Mouse (Mus musculus): ENCODE data around the gene Cyp26b1.

Gene Cyp26b1

DNA sequence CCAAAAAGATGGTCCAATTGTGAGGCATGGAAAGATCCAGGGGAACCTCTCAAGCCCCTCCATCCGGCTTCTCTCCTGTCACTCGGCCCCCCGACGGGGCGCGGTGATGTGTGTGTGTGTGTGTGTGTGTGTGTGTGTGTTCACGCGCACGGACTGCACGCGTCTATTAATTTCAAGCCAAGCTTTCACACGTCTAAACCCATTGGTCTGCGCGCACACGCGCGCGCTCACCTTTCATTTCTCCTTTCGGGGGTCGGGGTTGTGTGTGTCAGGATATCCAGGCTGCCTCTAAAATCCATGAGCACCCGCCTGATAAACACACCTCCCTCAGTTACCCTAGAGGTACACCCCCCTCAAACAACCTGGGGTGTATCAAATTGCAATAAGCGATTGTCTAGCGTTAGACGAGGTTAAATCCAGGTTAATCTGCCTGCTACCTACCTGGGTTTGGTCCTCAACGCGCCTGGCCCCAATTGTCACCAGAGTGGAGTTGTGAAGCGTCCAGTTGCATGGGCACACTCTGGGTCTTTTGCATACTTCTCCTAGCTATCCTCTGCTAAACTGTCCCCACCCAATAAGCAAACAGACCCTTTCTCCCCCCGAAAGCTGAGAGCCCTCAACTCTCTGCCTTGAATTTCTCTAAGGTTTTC, 7.0 kb downstream of the Cyp26b1 start:
- no peak for DNase-seq

DNA sequence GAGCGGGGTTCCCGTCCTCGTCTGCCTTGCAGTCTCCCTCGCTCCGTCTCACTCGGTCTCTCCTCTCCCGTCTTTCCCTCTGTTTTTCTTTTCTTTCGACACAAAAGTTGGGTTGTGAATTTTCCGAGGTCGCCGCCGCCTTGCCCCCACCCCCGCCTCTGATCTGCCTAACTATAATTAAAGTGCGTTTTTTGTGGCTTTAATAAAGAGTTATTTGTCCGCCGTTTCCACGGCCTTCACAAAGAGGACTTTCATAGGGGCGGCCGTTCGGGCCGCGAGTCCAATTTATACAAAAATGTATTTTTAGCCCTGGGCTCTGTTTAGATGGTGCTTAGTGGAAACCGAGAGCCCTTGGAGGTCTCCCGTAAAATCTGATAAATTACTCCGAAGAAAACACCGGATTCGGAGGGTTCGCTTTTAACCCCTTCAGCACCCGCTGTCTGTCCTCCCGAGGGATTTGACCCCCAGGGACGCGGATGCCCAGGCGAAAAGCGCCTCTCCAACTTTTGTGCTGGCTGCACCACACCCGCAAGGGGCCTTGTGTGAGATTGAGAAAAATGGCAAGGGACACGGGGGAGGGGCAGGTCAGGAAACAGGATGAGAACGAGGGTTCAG, 7.9 kb downstream of the Cyp26b1 start:
- DNase-seq = no peak

DNA sequence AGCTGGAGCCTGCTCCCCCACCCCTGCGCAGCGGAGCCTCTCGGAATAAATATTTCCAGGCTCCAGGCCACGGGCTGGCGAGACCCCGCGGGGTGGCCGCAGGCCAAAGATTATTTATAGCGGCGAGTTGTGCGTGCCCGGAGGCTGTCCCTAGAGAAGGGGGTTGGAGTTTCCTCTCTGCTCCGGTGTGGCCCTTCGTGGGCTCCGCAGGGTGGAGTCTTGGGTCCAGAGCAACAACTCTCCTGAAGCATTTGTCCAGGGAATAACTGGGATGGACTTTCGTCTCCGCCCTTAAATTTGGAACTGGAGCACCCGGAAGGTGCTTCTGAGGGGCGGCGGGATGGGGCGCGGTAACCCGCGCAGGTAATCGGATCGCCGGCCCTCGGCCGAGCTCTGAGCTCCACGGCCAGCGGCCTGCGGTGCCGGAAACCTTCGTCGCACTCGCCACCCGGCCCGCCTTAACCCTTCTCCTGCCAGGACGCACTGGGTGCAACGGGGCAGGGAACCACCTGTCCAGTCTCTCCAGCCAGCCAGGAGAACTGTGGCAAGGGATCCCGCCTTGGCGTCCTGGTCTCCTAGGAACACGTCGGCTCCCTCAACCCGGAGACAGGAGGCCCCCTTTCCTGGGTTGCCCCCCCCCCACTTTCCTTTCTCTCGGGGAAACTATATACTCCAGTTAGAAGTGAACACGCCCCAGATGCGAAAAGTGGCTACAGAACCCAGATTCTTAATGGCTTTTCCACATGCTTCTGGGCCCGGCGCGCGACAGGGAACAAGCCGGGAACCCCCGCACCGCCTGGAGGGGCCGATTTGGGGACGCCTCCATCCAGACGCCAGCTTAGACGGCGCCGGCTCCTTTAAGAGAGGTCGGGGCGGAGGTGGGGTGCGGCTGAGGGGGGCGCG, 8.7 kb downstream of the Cyp26b1 start:
- peak; percentile 39 for DNase-seq

DNA sequence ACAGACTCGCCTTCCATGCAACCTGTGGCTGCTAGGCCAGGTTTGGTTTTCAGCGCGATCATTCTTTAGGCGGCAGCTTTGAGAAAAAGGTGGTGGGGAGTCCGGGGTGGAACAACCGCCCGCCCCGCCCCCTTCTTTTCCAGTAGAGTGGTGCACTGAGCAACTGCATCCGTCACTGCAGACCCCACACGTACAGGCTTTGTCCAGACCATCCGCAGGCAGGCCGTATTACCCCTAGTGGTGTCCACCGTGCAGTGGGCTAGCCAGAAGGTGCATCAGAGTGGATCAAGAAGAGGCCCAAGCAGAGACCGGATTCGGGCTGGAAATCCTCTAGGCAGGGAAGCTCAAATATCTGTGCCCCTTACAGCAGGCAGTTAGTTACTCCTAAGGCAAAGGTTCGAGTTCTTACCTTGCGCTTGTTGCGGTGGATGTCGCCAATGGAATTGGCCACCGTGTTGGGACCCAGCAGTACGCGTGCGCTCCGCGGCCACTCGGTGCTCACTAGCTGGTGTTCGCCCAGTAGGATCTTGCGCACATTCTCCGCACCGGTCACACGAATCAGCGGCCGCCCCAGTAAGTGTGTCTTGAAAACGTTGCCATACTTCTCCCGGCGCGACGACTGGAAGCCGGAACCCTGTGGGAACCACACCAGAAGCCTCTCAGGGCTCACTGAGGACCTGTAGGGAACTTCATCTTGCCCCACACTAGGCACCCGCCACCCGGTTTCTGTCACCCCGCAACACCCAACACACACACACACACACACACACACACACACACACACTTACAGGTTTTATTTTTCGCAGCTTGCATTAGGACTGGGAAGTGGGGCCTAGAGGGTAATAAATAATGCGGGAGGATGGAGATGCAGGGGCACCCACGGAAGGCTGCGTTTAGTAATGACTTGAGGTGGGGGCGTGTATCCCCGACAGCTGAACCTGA, 9.6 kb downstream of the Cyp26b1 start:
- DNase-seq = no peak

DNA sequence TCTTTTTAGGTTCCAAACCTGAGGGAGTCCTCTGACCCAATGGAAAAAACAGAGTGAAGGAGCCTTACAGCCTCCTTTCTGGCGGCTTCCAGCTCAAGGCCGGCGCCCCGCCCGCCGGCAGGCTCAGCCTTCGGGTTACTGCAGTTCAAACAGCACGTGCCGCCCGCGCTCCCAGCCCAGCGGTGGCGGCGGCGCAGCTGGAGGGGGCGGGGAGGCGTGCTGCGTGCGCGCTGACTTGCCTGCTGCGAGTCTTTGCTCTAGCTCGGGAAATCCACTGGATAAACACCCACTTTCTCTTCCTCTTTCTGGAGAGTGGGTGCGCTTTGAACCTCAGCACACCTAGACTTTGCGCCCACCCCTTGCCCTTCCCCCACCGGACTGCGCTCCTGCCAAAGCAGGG, 10.3 kb downstream of the Cyp26b1 start:
- DNase-seq = peak; percentile 82

DNA sequence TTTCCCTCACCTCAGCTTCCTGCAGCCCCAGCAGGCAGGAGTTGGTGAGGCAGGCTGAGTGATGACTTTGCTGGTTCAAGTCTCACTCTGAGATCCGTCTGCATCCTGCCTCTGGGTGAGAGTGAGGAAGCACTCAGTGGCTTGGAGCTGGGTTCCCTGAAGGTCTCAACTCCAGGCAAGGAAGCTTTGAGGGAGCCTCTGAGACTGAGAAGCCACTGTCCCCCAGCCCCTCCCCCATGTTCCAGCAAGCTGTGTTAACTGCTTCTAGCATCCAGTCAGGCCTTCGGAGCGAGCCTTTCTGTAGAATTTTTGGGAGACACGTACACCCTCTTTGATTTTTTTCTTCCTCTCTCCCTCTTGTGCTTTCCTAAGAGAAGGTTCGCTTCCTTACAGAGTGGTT, 10.9 kb downstream of the Cyp26b1 start:
- no peak for DNase-seq

DNA sequence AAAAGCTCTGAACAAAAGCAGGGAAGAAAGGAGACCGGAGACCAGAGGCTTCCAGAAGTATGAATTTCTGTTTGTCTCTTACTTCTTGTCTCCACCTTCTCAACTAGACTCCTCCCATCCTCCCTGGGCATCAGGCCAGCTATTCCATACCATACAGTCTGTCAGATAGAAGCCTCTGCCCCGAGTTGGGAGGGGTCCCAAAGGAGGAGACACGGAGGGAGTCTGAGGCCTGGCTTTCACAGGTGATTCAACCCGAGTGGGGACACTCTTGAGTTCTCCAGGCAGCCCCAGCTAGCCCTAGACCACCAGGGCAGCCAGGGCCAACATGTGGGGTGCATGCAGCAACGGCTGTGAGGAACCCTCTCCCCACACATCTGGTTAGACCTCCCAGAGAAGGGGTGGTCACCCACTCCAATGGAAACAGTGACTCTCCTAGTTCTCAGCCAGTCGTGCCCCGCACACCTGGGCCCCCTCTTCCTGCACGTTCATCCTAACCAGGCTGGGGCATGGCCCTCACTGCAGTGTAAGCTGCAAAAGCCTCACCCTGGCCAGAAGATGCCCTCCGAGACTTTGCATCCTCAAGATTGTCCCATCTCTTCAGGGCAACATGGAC, 11.8 kb downstream of the Cyp26b1 start:
- DNase-seq = no peak

DNA sequence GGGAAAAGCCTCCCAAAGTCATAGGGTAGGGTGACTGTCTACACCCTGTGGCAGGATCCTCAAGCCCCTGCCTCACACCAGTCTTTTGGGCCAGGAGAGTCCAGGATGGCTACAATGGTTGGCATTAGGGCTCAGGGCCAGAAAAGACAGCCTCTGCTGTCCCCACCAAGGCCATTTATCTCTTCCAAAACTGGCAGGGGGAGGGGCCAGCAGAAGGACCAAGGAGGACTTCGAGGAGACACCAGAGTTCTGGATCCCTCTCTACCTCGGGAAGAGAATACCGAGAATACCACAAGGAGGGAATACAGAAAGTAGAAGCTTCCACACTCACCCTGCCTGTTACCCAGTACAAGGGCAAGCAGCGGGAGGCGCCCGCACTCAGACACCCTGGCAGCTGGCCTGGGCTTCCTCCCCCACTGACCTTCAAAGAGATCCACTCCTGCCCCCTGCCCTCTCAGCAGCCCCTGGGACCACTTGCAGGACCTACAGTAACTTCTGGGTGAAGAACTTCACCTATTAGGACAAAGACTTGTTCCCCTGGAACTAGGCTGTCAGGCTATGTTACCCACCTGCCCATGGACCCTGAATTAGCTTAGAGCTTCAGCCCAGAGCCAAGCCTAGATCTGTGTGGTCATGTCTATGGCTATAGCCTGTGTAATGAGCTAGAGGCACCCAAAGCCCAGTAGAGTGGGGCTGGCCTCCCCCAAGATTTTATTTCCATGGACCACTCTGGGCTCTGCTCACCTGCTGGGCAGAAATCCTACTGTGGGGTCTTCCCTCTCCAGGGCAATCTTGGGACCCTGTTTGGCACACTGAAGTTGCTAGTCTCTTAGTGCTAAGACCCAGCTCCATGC, 12.5 kb downstream of the Cyp26b1 start:
- DNase-seq = no peak

DNA sequence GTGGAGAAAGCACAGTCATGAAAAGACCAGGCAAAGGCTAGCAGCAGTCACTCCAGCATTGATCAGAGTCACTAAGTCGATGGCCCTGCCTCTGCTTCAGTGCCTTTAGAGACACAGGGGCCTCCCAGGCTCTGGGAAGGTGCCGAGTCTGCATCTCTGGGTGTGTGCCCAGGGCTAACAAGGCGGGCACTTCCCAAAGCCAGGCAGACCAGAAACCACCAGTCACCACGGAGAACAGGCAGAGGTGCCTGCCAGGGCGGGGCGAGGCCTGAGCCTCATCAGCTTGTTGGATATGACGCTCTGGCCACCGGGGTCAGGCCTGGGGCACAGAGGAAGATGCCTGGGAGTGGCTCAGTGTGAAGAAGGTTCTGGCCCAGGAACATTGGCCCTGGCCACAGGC, 14.2 kb downstream of the Cyp26b1 start:
- DNase-seq = no peak

DNA sequence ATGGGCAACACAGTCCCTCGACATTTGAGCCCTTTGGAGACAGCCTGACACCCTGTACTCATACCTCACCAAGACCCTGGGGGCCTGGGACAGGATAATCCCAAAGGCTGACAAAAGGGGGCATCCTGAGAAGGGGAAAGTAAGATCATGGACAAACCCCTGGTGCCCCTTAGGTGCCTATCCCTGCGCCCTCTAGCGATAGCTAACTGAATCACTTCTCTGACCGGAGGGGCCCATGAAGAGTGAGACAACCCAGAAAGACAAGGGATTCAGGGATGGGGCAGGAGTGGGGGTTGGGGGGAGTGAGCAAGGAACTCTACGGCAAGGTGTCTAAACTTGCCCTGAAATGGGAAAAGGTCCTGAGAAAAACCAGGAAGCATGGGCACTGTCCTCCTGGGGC, 14.8 kb downstream of the Cyp26b1 start:
- DNase-seq = peak; percentile 31

DNA sequence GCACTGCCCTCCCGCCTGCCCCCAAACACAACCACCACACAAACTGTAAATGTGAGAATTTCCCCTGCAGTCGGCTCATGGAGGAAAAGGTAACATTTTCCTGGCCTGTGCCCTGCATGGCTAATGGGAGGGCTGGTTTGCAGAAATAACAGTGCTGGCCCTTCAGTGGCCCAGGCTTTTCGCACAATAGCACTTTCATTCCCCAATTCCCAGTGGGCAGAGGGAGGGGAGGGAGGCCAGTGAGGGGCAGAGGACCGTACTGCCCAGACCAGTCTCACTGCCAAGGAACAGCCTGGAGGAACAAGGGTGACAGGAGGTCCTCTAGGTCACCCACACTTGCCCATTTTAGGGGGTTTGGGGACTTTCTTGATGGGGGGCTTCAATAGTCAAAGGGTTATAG, 15.8 kb downstream of the Cyp26b1 start:
- no peak for DNase-seq

DNA sequence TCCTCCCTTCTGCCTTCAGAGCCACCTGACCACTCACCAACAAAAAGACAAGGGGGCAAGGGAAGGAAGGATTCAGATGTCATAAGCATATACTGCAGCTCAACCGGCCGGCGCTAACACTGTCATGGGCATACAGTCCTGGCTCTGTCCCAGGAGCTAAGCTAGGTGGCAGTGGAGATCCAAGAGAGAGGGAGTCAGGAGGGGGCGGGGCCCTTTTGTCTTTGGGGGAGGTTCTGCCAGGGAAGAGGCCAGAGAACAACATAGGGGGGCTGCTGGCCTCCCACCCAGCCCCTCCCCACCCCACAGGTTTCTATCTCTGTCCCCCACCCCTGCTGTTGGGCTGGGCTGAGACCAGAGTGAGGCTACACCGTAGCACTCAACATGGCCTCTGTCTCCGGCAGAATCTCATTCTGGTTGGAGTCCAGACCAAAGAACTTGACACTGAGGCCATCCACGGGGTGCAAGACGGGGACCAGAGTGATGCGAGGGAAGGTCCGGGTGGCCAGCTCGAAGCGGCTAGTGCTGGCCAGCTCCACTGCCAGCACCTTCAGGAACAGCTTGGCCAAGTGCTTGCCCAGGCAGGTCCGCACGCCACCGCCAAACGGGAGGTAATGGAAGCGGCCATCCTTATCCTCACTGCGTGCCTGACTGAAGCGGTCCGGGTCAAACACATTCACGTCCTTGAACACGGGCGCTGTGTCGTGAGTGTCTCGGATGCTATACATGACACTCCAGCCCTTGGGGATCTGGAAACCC, 19.6 kb downstream of the Cyp26b1 start:
- DNase-seq = peak; percentile 44

DNA sequence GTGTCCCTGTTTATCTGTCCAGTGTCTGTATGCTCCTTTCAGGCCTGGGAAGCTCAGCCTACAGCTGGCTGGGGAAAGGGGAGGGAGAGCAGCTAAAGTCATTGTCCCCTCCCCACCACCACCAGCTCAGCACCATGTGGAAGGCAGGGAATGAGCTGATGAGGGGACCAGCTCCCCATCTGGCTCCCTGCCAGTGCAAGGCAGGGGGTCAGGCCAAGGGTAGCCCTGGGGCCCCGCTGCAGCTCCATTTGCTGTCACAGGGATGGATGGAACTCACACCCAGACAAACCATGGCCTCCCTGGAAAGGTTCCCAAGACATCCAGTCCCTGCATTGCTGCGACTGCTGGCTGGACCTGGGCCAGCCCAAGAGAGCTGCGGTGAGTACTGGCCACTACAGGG, 23.7 kb downstream of the Cyp26b1 start:
- no peak for DNase-seq

DNA sequence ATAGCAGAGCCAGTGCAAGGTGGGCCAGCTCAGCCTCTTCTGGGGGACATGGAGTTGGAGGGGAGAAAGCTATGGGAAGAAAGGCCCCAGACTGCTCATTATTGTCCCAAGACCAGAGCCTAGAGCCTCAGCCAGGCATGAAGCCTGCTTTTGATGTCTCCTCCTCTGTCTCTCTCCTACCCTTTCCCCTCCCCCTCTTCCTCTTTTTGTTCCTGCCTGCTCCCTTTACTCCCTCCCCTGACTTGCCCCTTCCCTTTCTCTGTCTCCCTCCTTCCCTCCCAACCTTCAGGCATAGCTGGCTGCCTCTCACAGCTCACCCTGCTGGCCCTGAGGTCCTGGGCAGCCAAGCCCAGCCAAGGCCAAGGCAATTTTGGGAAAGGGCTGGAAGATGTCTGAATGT, 24.1 kb downstream of the Cyp26b1 start:
- no peak for DNase-seq

DNA sequence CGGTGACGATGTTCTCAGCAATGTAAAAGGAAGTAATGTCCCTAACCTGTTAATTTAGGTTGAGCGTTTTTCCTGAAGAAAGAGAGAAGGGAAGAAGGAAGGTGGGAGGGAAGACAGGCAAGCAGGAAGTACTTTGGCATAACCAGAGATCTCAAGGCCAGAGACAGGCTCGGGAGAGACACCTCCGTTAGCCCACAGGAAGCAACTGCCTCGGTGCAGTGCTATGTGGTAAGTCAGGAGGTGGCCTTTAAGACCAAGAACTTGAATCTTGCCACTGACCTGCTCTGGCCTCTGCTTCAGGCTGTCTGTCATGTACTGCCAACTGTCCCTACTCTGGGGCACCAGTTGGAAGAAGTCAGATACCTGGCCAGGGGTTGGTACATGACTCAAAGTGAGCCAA, 24.8 kb downstream of the Cyp26b1 start:
- DNase-seq = no peak

DNA sequence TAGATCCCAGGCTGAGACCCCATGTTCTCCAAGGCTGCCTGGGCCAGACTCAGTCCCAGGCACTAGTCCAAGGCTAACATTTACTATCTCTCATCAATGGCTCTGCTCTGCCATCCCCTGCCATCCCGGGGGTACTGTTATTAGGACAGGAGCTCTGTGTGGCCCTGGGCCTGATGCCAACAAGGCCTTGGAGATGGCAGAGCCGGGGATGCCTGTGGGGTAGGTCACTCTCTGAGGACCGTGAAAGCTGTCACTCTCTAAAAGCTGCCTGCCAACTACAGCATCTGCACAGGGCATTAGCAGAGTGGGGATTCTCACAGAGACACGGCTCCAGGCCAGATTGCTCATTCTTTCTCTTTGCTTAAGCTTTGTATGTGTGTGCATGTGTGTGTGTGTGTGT, 26.0 kb downstream of the Cyp26b1 start:
- DNase-seq = no peak

DNA sequence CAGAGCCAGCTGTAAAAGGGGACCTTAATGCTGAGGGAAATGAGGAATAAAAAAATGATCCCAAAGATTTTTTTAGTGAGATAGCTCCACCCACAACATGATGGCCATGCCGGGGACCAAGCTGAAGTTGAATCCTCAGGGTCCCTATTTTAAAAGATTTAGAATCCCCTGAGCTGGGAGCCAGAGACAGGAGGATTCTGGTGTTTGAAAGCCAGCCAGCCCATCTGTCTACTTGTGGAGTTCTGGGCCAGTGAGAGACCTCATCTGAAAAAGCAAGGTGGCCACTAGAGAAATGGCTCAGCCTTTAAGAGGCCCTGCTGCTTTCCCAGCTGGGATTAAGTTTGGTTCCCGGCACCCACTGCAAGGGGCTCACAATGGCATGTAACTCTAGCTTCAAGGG, 26.9 kb downstream of the Cyp26b1 start:
- DNase-seq = no peak

DNA sequence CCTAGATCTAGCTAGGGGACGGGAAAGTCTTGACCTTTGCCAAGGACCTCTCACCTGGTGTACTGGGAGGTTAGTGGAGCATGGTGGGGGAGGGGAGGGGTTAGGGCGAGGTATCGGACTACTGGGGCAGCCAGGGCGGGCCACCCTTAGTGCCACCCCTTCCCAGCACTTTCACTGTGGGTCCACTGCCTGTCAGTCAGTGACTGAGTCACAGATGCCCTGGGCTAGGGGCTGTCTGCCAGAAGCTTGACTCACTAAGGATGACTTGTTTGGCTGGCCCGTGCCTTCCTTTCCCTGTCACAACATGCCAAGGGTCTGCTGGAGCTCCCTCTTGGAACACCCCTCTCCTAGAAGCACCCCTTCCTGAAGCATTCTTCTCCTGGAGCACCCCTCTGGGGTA, 28.5 kb downstream of the Cyp26b1 start:
- no peak for DNase-seq

DNA sequence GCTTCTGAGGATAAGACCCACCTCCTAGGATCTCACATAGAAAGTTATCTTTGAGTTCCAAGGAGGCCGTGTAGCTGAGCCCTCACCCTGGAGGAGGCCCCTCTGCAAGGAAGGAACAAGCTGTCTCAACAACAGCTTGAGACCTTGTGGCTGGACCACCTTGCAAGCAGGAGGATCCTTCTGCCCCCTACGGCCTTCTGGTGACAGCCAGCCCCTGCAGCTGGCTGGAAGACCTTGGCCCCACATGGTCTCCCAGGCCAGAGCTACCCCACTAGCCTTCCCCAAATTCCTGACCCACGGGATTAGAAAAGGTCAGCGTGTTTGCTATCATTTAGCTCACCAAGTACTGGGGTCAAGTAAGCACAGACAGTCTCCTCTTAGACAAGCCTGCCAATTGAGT, 30.8 kb downstream of the Cyp26b1 start:
- no peak for DNase-seq

DNA sequence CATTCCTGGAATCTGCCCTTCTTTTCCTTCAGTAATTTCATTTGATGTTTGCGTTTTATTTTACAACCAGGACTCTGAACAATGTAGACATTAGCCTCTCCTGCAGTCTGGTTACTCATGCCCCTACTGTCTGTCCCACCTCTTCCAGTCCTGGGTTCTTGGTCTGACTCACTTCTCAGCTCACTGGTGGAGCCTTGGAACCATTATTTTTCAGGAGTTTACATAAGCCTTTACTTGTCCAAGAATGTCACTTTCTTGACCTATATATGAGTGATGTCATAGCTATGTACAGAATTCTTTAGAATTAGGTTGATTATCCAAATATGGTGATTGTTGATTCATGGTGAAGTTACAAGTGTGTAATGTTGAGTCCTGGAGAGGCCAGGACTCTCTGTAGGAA, 32.5 kb downstream of the Cyp26b1 start:
- DNase-seq = no peak

All from kidney, postnatal 14 days (tissue).